Mouse (Mus musculus) intestine, postnatal 0 days (tissue): ENCODE measurements around the gene Kcp. TPM values are rescaled to one million over a fixed set of nuclear protein-coding genes. Genes with fewer than 3 reads are reported as not detected.

ENCODE experiments used
- ATAC-seq: fragments of 200-750 bp; cut with Nextera tagmentation; 2 replicates; pipeline ENCODE4 v1.8.0; 2017; ENCODE audit warnings: mild to moderate bottlenecking, moderate TSS enrichment, moderate library complexity
- H3K27ac ChIP-seq: fragments of 300-500 bp; sonication (generic); 2 replicates; pipeline ENCODE4 v1.5.1; 2014; ENCODE audit warnings: mild to moderate bottlenecking, low read depth, low read length, moderate library complexity
- H3K27me3 ChIP-seq: fragments of 300-500 bp; sonication (generic); replicated peaks from 2 replicates; pipeline ENCODE4 v1.6.1; 2014; ENCODE audit warnings: low read length, mixed read lengths; ENCODE audit not compliant: control insufficient read depth, insufficient read depth
- H3K36me3 ChIP-seq: fragments of 300-500 bp; sonication (generic); 2 replicates; pipeline ENCODE4 v1.6.1; 2014; ENCODE audit warnings: mild to moderate bottlenecking, moderate library complexity; ENCODE audit not compliant: control insufficient read depth, insufficient read depth
- H3K4me1 ChIP-seq: fragments of 300-500 bp; sonication (generic); replicated peaks from 2 replicates; pipeline ENCODE4 v1.6.1; 2014; ENCODE audit warnings: antibody characterized with exemption, low read length, mixed read lengths; ENCODE audit not compliant: control insufficient read depth, insufficient read depth
- H3K4me2 ChIP-seq: fragments of 300-500 bp; sonication (generic); replicated peaks from 2 replicates; pipeline ENCODE4 v1.6.1; 2014; ENCODE audit warnings: low read depth, mild to moderate bottlenecking, moderate library complexity
- H3K4me3 ChIP-seq: fragments of 300-500 bp; sonication (generic); 2 replicates; pipeline ENCODE4 v1.5.1; 2014; ENCODE audit warnings: low read depth, low read length
- H3K9ac ChIP-seq: fragments of 300-500 bp; sonication (generic); 2 replicates; pipeline ENCODE4 v1.6.1; 2014; ENCODE audit warnings: mild to moderate bottlenecking, low read depth, low read length
- H3K9me3 ChIP-seq: fragments of 300-500 bp; sonication (generic); 2 replicates; pipeline ENCODE4 v1.6.1; 2016; ENCODE audit warnings: mixed run types; ENCODE audit not compliant: control insufficient read depth
- CTCF ChIP-seq: sonication (generic); IDR thresholded peaks from 2 replicates; pipeline ENCODE4 v1.5.1; 2016; ENCODE audit warnings: low read depth, mild to moderate bottlenecking, control low read depth, antibody characterized with exemption, moderate library complexity
- WGBS: fragments of 180-500 bp; shearing (Covaris S2); extraction: QIAGEN DNeasy Blood & Tissue Kit; methylation state at CpG from one replicate; pipeline ENCODE4 v1.1.7; 2014; 5-methylcytosine and 5-hydroxymethylcytosine counted together
- polyA plus RNA-seq: library from polyadenylated mRNA; unstranded; fragments of >200 nt; fragmentation: Nextera tagmentation; extraction: Ambion mirVana; gene quantifications from 2 replicates; pipeline ENCODE4 v1.2.1, GENCODE M21; 2015

Kcp gene
- polyA plus RNA-seq, 1 experiment from 2014 or later, result 2.7 TPM

- Histone ChIP-seq H3K9ac (peak overlapping the region; percentile 11; the same call in 1 of the 2 replicates), H3K4me2 (peak overlapping the region; percentile 85)
- WGBS, result 20% methylated on average over 11 of the region's 11 CpGs
Observed at GRCm38 (mm10) chr6:29436461-29436934, 71.3 kb downstream of the Kcp start.

GRCm38 (mm10) chr6:29435940-29436451, 71.8 kb downstream of the Kcp start:
- Histone ChIP-seq H3K9me3 (no peaks in the 10 kb centered on the region), H3K27me3 (peaks cover 42% of the 10 kb centered on the region), H3K9ac (no peak overlapping the region), H3K36me3 (no peaks in the 10 kb centered on the region; the same call in 1 of the 2 replicates), H3K4me3 (peak overlapping the region; percentile 62), H3K27ac (peak overlapping the region; percentile 46; the same call in 1 of the 2 replicates), H3K4me2 (peak overlapping the region; percentile 85), H3K4me1 (no peaks in the 10 kb centered on the region)
- WGBS, result 37% methylated on average over 6 of the region's 6 CpGs
- TF ChIP-seq CTCF, result no peak
- ATAC-seq, result no peak

More at GRCm38 (mm10) chr6:29436461-29436934, 71.3 kb downstream of the Kcp start:
- Histone ChIP-seq H3K36me3 (no peaks in the 10 kb centered on the region; the same call in 1 of the 2 replicates), H3K27ac (peak overlapping the region; percentile 46; the same call in 1 of the 2 replicates), H3K9me3 (no peaks in the 10 kb centered on the region), H3K27me3 (peaks cover 42% of the 10 kb centered on the region), H3K4me1 (no peaks in the 10 kb centered on the region), H3K4me3 (no peak overlapping the region)
- TF ChIP-seq CTCF, result no peak
- ATAC-seq, result no peak

- Histone ChIP-seq H3K9me3 (no peaks in the 10 kb centered on the region), H3K4me3 (peak overlapping the region; percentile 62), H3K9ac (peak overlapping the region; percentile 17; the same call in 1 of the 2 replicates), H3K36me3 (no peaks in the 10 kb centered on the region; the same call in 1 of the 2 replicates), H3K4me2 (peak overlapping the region; percentile 85), H3K27me3 (peaks cover 42% of the 10 kb centered on the region), H3K27ac (0 out of 2 replicates have a peak overlapping the region, but pooled peaks have one; percentile 15), H3K4me1 (no peaks in the 10 kb centered on the region)
- no peak for ATAC-seq
- WGBS, result 21% methylated on average over 13 of the region's 13 CpGs
- no peak for TF ChIP-seq CTCF
Observed at GRCm38 (mm10) chr6:29434911-29435691, 72.7 kb downstream of the Kcp start.

GRCm38 (mm10) chr6:29433804-29434795, 73.7 kb downstream of the Kcp start:
- 11% methylated on average over 27 of the region's 27 CpGs for WGBS
- H3K27ac ChIP-seq, result peak overlapping the region; percentile 50; the same call in 1 of the 2 replicates
- peaks cover 42% of the 10 kb centered on the region for H3K27me3 ChIP-seq
- H3K9ac ChIP-seq, result peak overlapping the region; percentile 65
- no peaks in the 10 kb centered on the region for H3K9me3 ChIP-seq
- H3K4me3 ChIP-seq, result peak overlapping the region; percentile 62
- no peaks in the 10 kb centered on the region for H3K4me1 ChIP-seq
- H3K4me2 ChIP-seq, result peak overlapping the region; percentile 85
- H3K36me3 ChIP-seq, result no peaks in the 10 kb centered on the region
- TF ChIP-seq CTCF, result no peak
- no peak for ATAC-seq

GRCm38 (mm10) chr6:29433038-29433803, 74.5 kb downstream of the Kcp start, which contains the start of gene Flnc:
TSS of gene Flnc (plus strand) at chr6:29433256.
- Histone ChIP-seq H3K4me1 (no peaks in the 10 kb centered on the region), H3K36me3 (no peaks in the 10 kb centered on the region), H3K4me3 (peak within 1 kb of the TSS; percentile 62), H3K9me3 (no peaks in the 10 kb centered on the region), H3K27ac (peak within 1 kb of the TSS; percentile 50), H3K27me3 (peaks cover 42% of the 10 kb centered on the region), H3K9ac (peak within 1 kb of the TSS; percentile 65), H3K4me2 (peak within 1 kb of the TSS; percentile 85)
- whole genome bisulfite sequencing, result 1% methylated on average over 71 of the region's 77 CpGs
- peak; percentile 37 for ATAC-seq
- no peak for TF ChIP-seq CTCF
